Mouse (Mus musculus): ENCODE data around the gene Ank2.

DNA sequence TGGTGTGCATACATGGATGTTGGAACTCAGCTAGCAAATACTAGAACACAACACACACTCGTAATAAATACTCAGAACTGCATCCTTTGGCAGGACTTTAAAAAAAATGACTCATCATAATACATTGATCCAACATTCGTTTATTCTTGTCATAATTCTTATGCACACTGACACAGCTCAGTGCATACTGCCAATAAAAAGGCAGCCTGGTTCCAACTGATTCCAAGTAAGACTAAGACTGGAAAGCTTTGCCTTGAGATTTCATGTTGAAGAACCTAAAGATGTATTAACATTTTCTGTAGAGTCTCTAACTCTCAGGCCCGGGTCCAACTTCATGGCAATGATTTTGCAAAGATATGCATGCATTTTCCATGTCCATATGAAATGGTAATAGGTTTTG lies 512.5 kb downstream of the Ank2 start:
- TF ChIP-seq CTCF (IDR thresholded peaks at IDR 0.05; ENCODE audit: extremely low read depth, insufficient read depth, low read length): no peak
- no peak for TF ChIP-seq POLR2A (IDR thresholded peaks at IDR 0.05; ENCODE audit: extremely low read depth, insufficient read depth, low read length)

All from cortical plate, adult 2 months (tissue).